Mouse (Mus musculus): ENCODE measurements around the gene Susd2. TPM values are rescaled to one million over a fixed set of nuclear protein-coding genes. Genes with fewer than 3 reads are reported as not detected.
A peak's percentile ranks its signal among the peaks of the same experiment; 100 is the strongest.

Gene Susd2
- polyA plus RNA-seq, 1 experiment from 2014 or later, result 8.2 TPM

DNA sequence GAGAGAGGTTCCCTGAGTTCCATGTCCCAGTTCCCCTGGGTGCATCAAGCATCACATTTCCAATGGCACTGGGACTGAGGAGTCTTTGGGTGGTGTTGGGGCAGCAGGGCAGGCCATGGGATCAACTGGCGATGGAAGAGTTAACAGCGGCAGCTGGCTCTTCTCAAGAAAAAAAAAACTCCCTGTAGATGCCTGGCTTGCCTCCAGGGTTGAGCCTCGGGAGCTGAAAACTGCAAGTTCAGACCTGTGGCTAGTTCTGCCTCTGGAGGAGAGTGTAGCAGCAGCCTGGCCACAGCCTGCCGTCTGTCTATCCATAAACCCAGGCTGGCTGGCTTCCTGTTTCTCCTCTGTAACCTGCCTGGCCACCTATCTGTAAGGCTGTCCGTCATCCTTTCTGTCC, 54.7 kb downstream of the Susd2 start, which contains the start of gene Ggt5:
Gene Ggt5 (plus strand): TSS at position 212 of the 400 bp plus-strand sequence.
- Histone ChIP-seq H3K4me2 (peak within 1 kb of the TSS; percentile 62), H3K36me3 (no peaks in the 10 kb centered on the region), H3K4me1 (peaks cover 53% of the 10 kb centered on the region), H3K4me3 (peak within 1 kb of the TSS; percentile 37), H3K27me3 (replicated peaks) (peaks cover 20% of the 10 kb centered on the region), H3K9ac (peak within 1 kb of the TSS; percentile 66), H3K9me3 (no peaks in the 10 kb centered on the region), H3K27ac (replicated peaks) (peak within 1 kb of the TSS; percentile 78)
- WGBS, result 11% methylated on average over 5 of the region's 5 CpGs
- no peak for ATAC-seq (ENCODE audit: extremely low read depth, insufficient number of reproducible peaks, low FRiP score, low TSS enrichment)

DNA sequence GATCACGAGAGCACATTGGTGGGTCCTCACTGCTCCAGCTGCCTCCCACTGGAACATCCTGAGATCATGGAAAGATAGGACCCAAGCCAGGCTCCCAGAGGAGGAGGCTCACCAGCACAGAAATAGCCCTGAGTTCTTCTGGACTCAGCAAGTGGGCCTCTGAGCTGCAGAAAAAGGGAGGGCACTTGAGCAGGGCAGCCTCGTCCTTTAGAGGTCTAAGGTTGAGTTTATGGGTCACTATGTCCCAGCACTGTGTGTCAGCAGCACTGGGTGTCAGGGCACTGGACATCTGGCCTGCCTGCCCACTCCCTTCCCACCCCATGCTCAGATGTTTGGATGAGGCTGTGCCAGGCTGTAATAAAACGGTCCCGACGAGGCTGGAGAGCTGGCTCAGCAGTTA, 55.5 kb downstream of the Susd2 start:
- Histone ChIP-seq H3K4me3 (no peak overlapping the region), H3K27ac (replicated peaks) (peak overlapping the region; percentile 40)

DNA sequence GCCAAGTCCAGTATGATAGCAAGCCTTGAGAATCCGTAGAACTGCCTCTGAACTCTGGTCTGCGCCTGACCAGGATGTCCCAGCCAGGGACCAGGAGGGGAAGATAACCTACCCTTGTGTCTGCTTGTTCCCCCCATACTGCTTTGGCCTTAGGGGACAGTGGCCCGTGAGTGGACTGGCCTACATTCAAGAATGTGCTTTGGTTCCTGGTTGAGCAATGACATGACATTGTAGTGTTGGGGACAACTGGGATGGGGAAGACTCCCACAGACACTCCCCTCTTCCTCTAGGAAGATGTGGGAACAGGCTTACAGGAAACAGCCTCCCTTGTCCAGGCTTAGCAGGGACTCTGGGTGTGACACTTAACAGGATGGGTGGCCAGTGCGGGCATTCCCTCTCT, 56.0 kb downstream of the Susd2 start:
- 59% methylated on average over 4 of the region's 4 CpGs for WGBS
- no peak overlapping the region for H3K4me3 ChIP-seq

More for the DNA sequence above, 55.5 kb downstream of the Susd2 start:
- Histone ChIP-seq H3K36me3 (no peaks in the 10 kb centered on the region), H3K4me2 (no peak overlapping the region), H3K4me1 (peaks cover 53% of the 10 kb centered on the region), H3K27me3 (replicated peaks) (peaks cover 28% of the 10 kb centered on the region), H3K9me3 (no peaks in the 10 kb centered on the region), H3K9ac (peak overlapping the region; percentile 11; the same call in 1 of the 2 replicates)
- no peak for ATAC-seq (ENCODE audit: extremely low read depth, insufficient number of reproducible peaks, low FRiP score, low TSS enrichment)
- WGBS, result 49% methylated on average over 5 of the region's 5 CpGs

More for the DNA sequence above, 56.0 kb downstream of the Susd2 start:
- H3K27ac ChIP-seq (replicated peaks), result peak overlapping the region; percentile 40
- no peak overlapping the region for H3K9ac ChIP-seq
- H3K9me3 ChIP-seq, result no peaks in the 10 kb centered on the region
- H3K4me1 ChIP-seq, result peaks cover 53% of the 10 kb centered on the region
- peaks cover 29% of the 10 kb centered on the region for H3K27me3 ChIP-seq (replicated peaks)
- ATAC-seq (ENCODE audit: extremely low read depth, insufficient number of reproducible peaks, low FRiP score, low TSS enrichment), result no peak
- H3K36me3 ChIP-seq, result no peaks in the 10 kb centered on the region
- no peak overlapping the region for H3K4me2 ChIP-seq

Other genes with a start within 250 kb of the Susd2 start
- gene Upb1, start 242.9 kb downstream of the Susd2 start, polyA plus RNA-seq (2015; fragmentation: Nextera tagmentation; extraction: Ambion mirVana), result 0.23 and 0.42 TPM in 2 replicates
- 96.6 and 101 TPM in 2 replicates for gene Snrpd3, start 126.5 kb downstream of the Susd2 start, polyA plus RNA-seq (2015; fragmentation: Nextera tagmentation; extraction: Ambion mirVana)
- gene Gucd1, start 126.0 kb downstream of the Susd2 start, polyA plus RNA-seq (2015; fragmentation: Nextera tagmentation; extraction: Ambion mirVana), result 22.4 and 25.4 TPM in 2 replicates
- 1.2 TPM in 2 replicates for gene Lrrc75b, start 83.7 kb downstream of the Susd2 start, polyA plus RNA-seq (2015; fragmentation: Nextera tagmentation; extraction: Ambion mirVana)
- gene Ggt1, start 82.4 kb downstream of the Susd2 start, polyA plus RNA-seq (2015; fragmentation: Nextera tagmentation; extraction: Ambion mirVana), result 0.52 and 0.76 TPM in 2 replicates
- gene Ggt5, start 54.7 kb downstream of the Susd2 start, polyA plus RNA-seq (2015; fragmentation: Nextera tagmentation; extraction: Ambion mirVana), result 7.1 TPM in 2 replicates
- 21.5 and 24.3 TPM in 2 replicates for gene Cabin1, start 120.3 kb upstream of the Susd2 start, polyA plus RNA-seq (2015; fragmentation: Nextera tagmentation; extraction: Ambion mirVana)
- 30.8 and 38.9 TPM in 2 replicates for gene Ddt, start 129.4 kb upstream of the Susd2 start, polyA plus RNA-seq (2015; fragmentation: Nextera tagmentation; extraction: Ambion mirVana)
- gene Gm20441, start 136.9 kb upstream of the Susd2 start, polyA plus RNA-seq (2015; fragmentation: Nextera tagmentation; extraction: Ambion mirVana), result not detected in 2 replicates
- 3.2 and 4.1 TPM in 2 replicates for gene Gstt3, start 137.4 kb upstream of the Susd2 start, polyA plus RNA-seq (2015; fragmentation: Nextera tagmentation; extraction: Ambion mirVana)
- 5.3 and 7.1 TPM in 2 replicates for gene Gstt1, start 154.6 kb upstream of the Susd2 start, polyA plus RNA-seq (2015; fragmentation: Nextera tagmentation; extraction: Ambion mirVana)
- gene Gstt4, start 178.5 kb upstream of the Susd2 start, polyA plus RNA-seq (2015; fragmentation: Nextera tagmentation; extraction: Ambion mirVana), result not detected in 2 replicates
- 9.5 and 13.0 TPM in 2 replicates for gene Gstt2, start 193.4 kb upstream of the Susd2 start, polyA plus RNA-seq (2015; fragmentation: Nextera tagmentation; extraction: Ambion mirVana)
- 2,411 and 2,681 TPM in 2 replicates for gene Mif, start 216.2 kb upstream of the Susd2 start, polyA plus RNA-seq (2015; fragmentation: Nextera tagmentation; extraction: Ambion mirVana)
- gene Derl3, start 249.4 kb upstream of the Susd2 start, polyA plus RNA-seq (2015; fragmentation: Nextera tagmentation; extraction: Ambion mirVana), result 2.4 TPM in 2 replicates

All from heart, embryonic 13.5 days (tissue).